Mouse (Mus musculus) heart, adult 2 months (tissue): ENCODE measurements around the gene Sap30l.

Experiments used
- CTCF ChIP-seq: fragments of 200-600 bp; IDR thresholded peaks from 2 replicates; pipeline ENCODE4 v1.8.1; 2022; ENCODE audit warnings: antibody characterized with exemption, mild to moderate bottlenecking, moderate library complexity
- EP300 ChIP-seq: fragments of 200-500 bp; IDR thresholded peaks from 2 replicates; pipeline ENCODE4 v1.6.1; 2011; ENCODE audit warnings: low read depth, low read length, control low read depth; ENCODE audit not compliant: insufficient read depth
- POLR2A ChIP-seq: fragments of 200-500 bp; IDR thresholded peaks from 2 replicates; pipeline ENCODE4 v1.6.1; 2011; ENCODE audit warnings: mild to moderate bottlenecking, low read depth, low read length, control low read depth; ENCODE audit not compliant: insufficient read depth

- TF ChIP-seq POLR2A (no peak), CTCF (no peak), EP300 (no peak)
Measured at GRCm38 (mm10) chr11:57809732-57810098, 8.3 kb downstream of the Sap30l start.
